Mouse (Mus musculus) liver, embryonic 14.5 days (tissue): ENCODE results near the gene Nmur1. TPM values are rescaled to one million over a fixed set of nuclear protein-coding genes. Genes with fewer than 3 reads are reported as not detected.

Experiments used
- ATAC-seq: fragments of 200-750 bp; cut with Nextera tagmentation; 2 replicates; pipeline ENCODE4 v1.8.0; 2017; ENCODE audit warnings: moderate number of reproducible peaks, mild to moderate bottlenecking, moderate library complexity; ENCODE audit not compliant: insufficient read depth
- DNase-seq, 3 experiments: peaks; one replicate each; pipeline ENCODE4 v3.0.0-alpha.2; 2012 to 2013; ENCODE audit warnings: low read depth in 3 of 3, low spot score in 3 of 3
- H3K27ac ChIP-seq: fragments of 300-500 bp; sonication (generic); 2 replicates; pipeline ENCODE4 v1.5.1; 2014; ENCODE audit warnings: moderate library complexity, mild to moderate bottlenecking, control low read depth, inconsistent platforms
- H3K27me3 ChIP-seq: fragments of 300-500 bp; sonication (generic); 2 replicates; pipeline ENCODE4 v1.6.1; 2014; ENCODE audit warnings: mild to moderate bottlenecking, low read length, moderate library complexity; ENCODE audit not compliant: control insufficient read depth, insufficient read depth
- H3K36me3 ChIP-seq: fragments of 300-500 bp; sonication (generic); replicated peaks from 2 replicates; pipeline ENCODE4 v1.6.1; 2014; ENCODE audit warnings: low read depth; ENCODE audit not compliant: control insufficient read depth, insufficient read depth
- H3K4me1 ChIP-seq, 2 experiments: fragments of 200-500 bp in 1 of 2; fragments of 300-500 bp in 1 of 2; sonication (generic) in 1 of 2; replicated peaks; 2 replicates each; pipeline ENCODE4 v1.6.1; 2012 to 2014; ENCODE audit warnings: antibody characterized with exemption in 1 of 2, inconsistent platforms in 1 of 2, low read length in 1 of 2; ENCODE audit not compliant: control insufficient read depth in 2 of 2, insufficient read depth in 2 of 2
- H3K4me2 ChIP-seq: fragments of 300-500 bp; sonication (generic); 2 replicates; pipeline ENCODE4 v1.6.1; 2014; ENCODE audit warnings: low read depth, mild to moderate bottlenecking, control low read depth, moderate library complexity
- H3K4me3 ChIP-seq, 2 experiments: fragments of 200-500 bp in 1 of 2; fragments of 300-500 bp in 1 of 2; sonication (generic) in 1 of 2; 2 replicates each; pipeline ENCODE4 v1.5.1; 2012 to 2014; ENCODE audit warnings: low read depth in 2 of 2, low read length in 2 of 2, mild to moderate bottlenecking in 2 of 2, control low read depth in 1 of 2, inconsistent platforms in 1 of 2, moderate library complexity in 1 of 2; ENCODE audit not compliant: insufficient read depth in 1 of 2
- H3K9ac ChIP-seq: fragments of 300-500 bp; sonication (generic); replicated peaks from 2 replicates; pipeline ENCODE4 v1.6.1; 2014; ENCODE audit warnings: mild to moderate bottlenecking, control low read depth, moderate library complexity
- H3K9me3 ChIP-seq: fragments of 300-500 bp; sonication (generic); 2 replicates; pipeline ENCODE4 v1.6.1; 2016; ENCODE audit warnings: low read length, mixed read lengths; ENCODE audit not compliant: control insufficient read depth
- CTCF ChIP-seq: IDR thresholded peaks from 2 replicates; pipeline ENCODE4 v1.5.1; 2016; ENCODE audit warnings: antibody characterized with exemption, low read depth, control low read depth
- EP300 ChIP-seq: IDR thresholded peaks from 2 replicates; pipeline ENCODE4 v1.6.1; 2016; ENCODE audit warnings: antibody characterized with exemption, low read depth
- WGBS: fragments of 180-500 bp; shearing (Covaris S2); extraction: QIAGEN DNeasy Blood & Tissue Kit; methylation state at CpG from one replicate; pipeline ENCODE4 v1.1.7; 2014; ENCODE audit not compliant: insufficient replicate concordance; 5-methylcytosine and 5-hydroxymethylcytosine counted together
- microRNA-seq: library from miRNA; unstranded; fragments of <30 nt; microRNA quantifications from one replicate; pipeline ENCODE4, GENCODE M21; 2016
- polyA plus RNA-seq, 2 experiments: library from polyadenylated mRNA; depleted of rRNA in 1 of 2; stranded (reverse) in 1 of 2; unstranded in 1 of 2; fragments of >200 nt; fragmentation: Nextera tagmentation in 1 of 2; extraction: Ambion mirVana in 1 of 2; gene quantifications; 2 replicates each; pipeline versions ENCODE4 v1.2.1 to v1.2.3; 2012 to 2014

Gene Nmur1
- polyA plus RNA-seq, 2 experiments = not detected

- Histone ChIP-seq H3K27ac (no peak overlapping the region), H3K9me3 (no peaks in the 10 kb centered on the region), H3K9ac (no peak overlapping the region), H3K4me2 (no peak overlapping the region), H3K36me3 (no peaks in the 10 kb centered on the region), H3K4me3 (no peak overlapping the region), H3K27me3 (no peaks in the 10 kb centered on the region), H3K4me1 (no peaks in the 10 kb centered on the region)
- WGBS = 28% methylated on average over 4 of the region's 4 CpGs
- TF ChIP-seq EP300 (no peak), CTCF (peak; percentile 86)
- DNase-seq = peak; percentile 68 to 73 (median 68)
- peak; percentile 57; the same call in 1 of the 2 replicates for ATAC-seq
These were observed 86.7 kb downstream of the Nmur1 start for GRCm38 (mm10) chr1:86339156-86339812.

GRCm38 (mm10) chr1:86336330-86336729, 89.7 kb downstream of the Nmur1 start:
- H3K36me3 ChIP-seq = no peaks in the 10 kb centered on the region
- H3K27ac ChIP-seq = no peak overlapping the region
- 40% methylated on average over 2 of the region's 2 CpGs for WGBS
- no peak overlapping the region for H3K9ac ChIP-seq
- H3K4me3 ChIP-seq = no peak overlapping the region
- H3K4me2 ChIP-seq = no peak overlapping the region
- ATAC-seq (no peak), DNase-seq (no peak)
- no peaks in the 10 kb centered on the region for H3K4me1 ChIP-seq
- no peaks in the 10 kb centered on the region for H3K27me3 ChIP-seq
- TF ChIP-seq CTCF (no peak), EP300 (no peak)
- H3K9me3 ChIP-seq = no peaks in the 10 kb centered on the region

Small RNA genes within 50 kb of the gene (microRNA-seq; reads per million reads assigned to microRNA genes)
- 108 reads per million, percentile 47 among the genes with 10 or more reads in this experiment for gene mmu-mir-3535

Other genes starting within 250 kb of the Nmur1 start
- 1.1 and 1.5 TPM in 2 replicates for gene B3gnt7, start 123.4 kb downstream of the Nmur1 start, polyA plus RNA-seq (2012; rRNA removed)
- 1.0 and 1.6 TPM in 2 replicates for gene B3gnt7, start 123.4 kb downstream of the Nmur1 start, polyA plus RNA-seq (2014; fragmentation: Nextera tagmentation; extraction: Ambion mirVana)
- gene Ncl, start 66.8 kb downstream of the Nmur1 start, polyA plus RNA-seq (2012; rRNA removed) = 57.4 and 208 TPM in 2 replicates
- 192 and 224 TPM in 2 replicates for gene Ncl, start 66.8 kb downstream of the Nmur1 start, polyA plus RNA-seq (2014; fragmentation: Nextera tagmentation; extraction: Ambion mirVana)
- not detected in 2 replicates for gene Tex44, start 101 bp upstream of the Nmur1 start, polyA plus RNA-seq (2012; rRNA removed)
- not detected in 2 replicates for gene Tex44, start 101 bp upstream of the Nmur1 start, polyA plus RNA-seq (2014; fragmentation: Nextera tagmentation; extraction: Ambion mirVana)
- 466 and 1,286 TPM in 2 replicates for gene Ptma, start 100.5 kb upstream of the Nmur1 start, polyA plus RNA-seq (2012; rRNA removed)
- gene Ptma, start 100.5 kb upstream of the Nmur1 start, polyA plus RNA-seq (2014; fragmentation: Nextera tagmentation; extraction: Ambion mirVana) = 993 and 1,059 TPM in 2 replicates
- 18.0 and 20.0 TPM in 2 replicates for gene Pde6d, start 156.4 kb upstream of the Nmur1 start, polyA plus RNA-seq (2012; rRNA removed)
- 23.6 and 25.2 TPM in 2 replicates for gene Pde6d, start 156.4 kb upstream of the Nmur1 start, polyA plus RNA-seq (2014; fragmentation: Nextera tagmentation; extraction: Ambion mirVana)
- 16.3 and 16.5 TPM in 2 replicates for gene Cops7b, start 156.7 kb upstream of the Nmur1 start, polyA plus RNA-seq (2012; rRNA removed)
- 11.4 and 12.2 TPM in 2 replicates for gene Cops7b, start 156.7 kb upstream of the Nmur1 start, polyA plus RNA-seq (2014; fragmentation: Nextera tagmentation; extraction: Ambion mirVana)
- 0.04 and 0.09 TPM in 2 replicates for gene Nppc, start 244.3 kb upstream of the Nmur1 start, polyA plus RNA-seq (2012; rRNA removed)
- not detected in 2 replicates for gene Nppc, start 244.3 kb upstream of the Nmur1 start, polyA plus RNA-seq (2014; fragmentation: Nextera tagmentation; extraction: Ambion mirVana)